Mouse (Mus musculus) liver, embryonic 11.5 days (tissue): Measurements from ENCODE around the gene AC134908.4. TPM values are rescaled to one million over a fixed set of nuclear protein-coding genes. Genes with fewer than 3 reads are reported as not detected.

ENCODE experiments used
- ATAC-seq: fragments of 200-750 bp; cut with Nextera tagmentation; replicated peaks from 2 replicates; pipeline ENCODE4 v1.8.0; 2017; ENCODE audit warnings: moderate number of reproducible peaks, mild to moderate bottlenecking, moderate TSS enrichment, moderate library complexity; ENCODE audit not compliant: low FRiP score
- DNase-seq: peaks from one replicate; pipeline ENCODE4 v3.0.0-alpha.2; 2017; ENCODE audit warnings: low spot score
- H3K27ac ChIP-seq: fragments of 300-500 bp; sonication (generic); 2 replicates; pipeline ENCODE4 v1.5.1; 2014; ENCODE audit warnings: mild to moderate bottlenecking, low read depth, low read length, control low read depth
- H3K27me3 ChIP-seq: fragments of 300-500 bp; sonication (generic); replicated peaks from 2 replicates; pipeline ENCODE4 v1.6.1; 2014; ENCODE audit warnings: low read length, mixed read lengths; ENCODE audit not compliant: control insufficient read depth, insufficient read depth
- H3K36me3 ChIP-seq: fragments of 300-500 bp; sonication (generic); 2 replicates; pipeline ENCODE4 v1.6.1; 2014; ENCODE audit warnings: mild to moderate bottlenecking, low read length, moderate library complexity, mixed read lengths; ENCODE audit not compliant: control insufficient read depth, insufficient read depth
- H3K4me1 ChIP-seq: fragments of 300-500 bp; sonication (generic); replicated peaks from 2 replicates; pipeline ENCODE4 v1.6.1; 2014; ENCODE audit warnings: low read length, mixed read lengths; ENCODE audit not compliant: control insufficient read depth, insufficient read depth
- H3K4me2 ChIP-seq: fragments of 300-500 bp; sonication (generic); 2 replicates; pipeline ENCODE4 v1.6.1; 2014; ENCODE audit warnings: mild to moderate bottlenecking, control low read depth, moderate library complexity
- H3K4me3 ChIP-seq: fragments of 300-500 bp; sonication (generic); 2 replicates; pipeline ENCODE4 v1.5.1; 2014; ENCODE audit warnings: low read depth, low read length, control low read depth
- H3K9ac ChIP-seq: fragments of 300-500 bp; sonication (generic); 2 replicates; pipeline ENCODE4 v1.6.1; 2014; ENCODE audit warnings: low read depth, low read length, control low read depth
- H3K9me3 ChIP-seq: fragments of 300-500 bp; sonication (generic); 2 replicates; pipeline ENCODE4 v1.6.1; 2016; ENCODE audit warnings: low read length, inconsistent platforms, mixed read lengths; ENCODE audit not compliant: control insufficient read depth
- WGBS: fragments of 180-500 bp; shearing (Covaris S2); extraction: QIAGEN DNeasy Blood & Tissue Kit; methylation state at CpG from one replicate; pipeline ENCODE4 v1.1.7; 2014; 5-methylcytosine and 5-hydroxymethylcytosine counted together
- polyA plus RNA-seq: library from polyadenylated mRNA; unstranded; fragments of >200 nt; fragmentation: Nextera tagmentation; extraction: Ambion mirVana; gene quantifications from 2 replicates; pipeline ENCODE4 v1.2.1, GENCODE M21; 2014

Gene AC134908.4
- polyA plus RNA-seq = not detected in 2 replicates

DNA sequence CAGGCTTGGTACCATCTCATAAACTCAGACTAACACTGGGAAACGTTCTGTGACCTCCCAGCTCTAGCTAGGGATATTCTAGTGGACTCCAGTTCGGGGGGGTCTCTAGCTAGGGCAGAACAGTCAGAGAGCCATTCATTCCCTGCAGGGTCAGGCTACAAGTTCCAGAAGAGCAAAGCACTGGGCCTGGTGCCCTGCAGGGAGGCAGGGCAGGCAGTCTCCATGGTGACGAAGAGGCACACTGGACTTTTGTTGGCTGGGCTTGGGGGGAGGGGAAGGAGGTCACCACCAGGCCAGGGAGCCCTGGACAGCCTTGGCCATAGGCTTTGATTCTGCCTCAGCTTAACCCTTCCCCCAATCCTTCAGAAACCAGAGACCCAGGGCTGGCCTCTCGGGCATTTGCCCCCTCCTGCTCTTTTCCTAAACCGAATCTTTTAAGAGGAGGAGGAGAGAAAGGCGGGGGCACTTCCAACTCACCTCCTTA, at the start of gene AC134908.4:
TSS of gene AC134908.4 (minus strand) at position 51 of the 484 bp plus-strand sequence.
- DNase-seq (no peak), ATAC-seq (no peak)
- Histone ChIP-seq H3K36me3 (no peaks in the 10 kb centered on the region), H3K27me3 (no peaks in the 10 kb centered on the region), H3K27ac (no peak within 1 kb of the TSS), H3K4me1 (peaks cover 32% of the 10 kb centered on the region), H3K9me3 (no peaks in the 10 kb centered on the region), H3K9ac (peak within 1 kb of the TSS; percentile 71), H3K4me2 (peak within 1 kb of the TSS; percentile 98), H3K4me3 (peak within 1 kb of the TSS; percentile 73)
- 29% methylated on average over 6 of the region's 6 CpGs for WGBS

DNA sequence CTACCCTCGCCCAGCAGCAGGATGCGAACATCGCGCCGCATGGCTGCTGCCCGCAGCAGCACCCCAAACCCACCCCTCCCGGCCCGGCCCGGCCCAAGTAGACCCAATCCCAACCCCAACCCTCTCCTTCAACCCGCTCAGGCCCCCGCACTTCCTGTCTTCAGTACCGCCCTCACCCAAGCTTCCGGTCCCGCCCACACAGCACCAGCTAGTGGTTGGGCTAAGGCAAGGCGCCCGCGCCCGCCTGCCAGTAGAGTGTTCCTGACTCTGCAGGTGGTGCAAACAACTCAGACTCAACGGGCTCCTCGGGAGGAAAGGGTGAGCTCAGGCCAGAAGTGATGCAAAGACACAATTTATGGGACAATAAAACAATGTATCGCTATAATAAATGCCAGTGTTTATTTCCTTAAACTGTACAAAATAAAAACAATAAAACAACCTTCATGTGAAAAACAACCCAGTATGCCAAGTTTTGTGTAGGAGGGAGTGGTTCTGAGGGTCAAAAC, 49.0 kb upstream of the AC134908.4 start, which contains the start of gene Rhot2:
TSS of gene Rhot2 (minus strand) at position 456 of the 506 bp plus-strand sequence.
- peak within 1 kb of the TSS; percentile 93 for H3K9ac ChIP-seq
- H3K4me1 ChIP-seq = peaks cover 16% of the 10 kb centered on the region
- ATAC-seq (peak; percentile 95), DNase-seq (peak; percentile 93)
- under 1% methylated on average over 21 of the region's 21 CpGs for WGBS
- no peaks in the 10 kb centered on the region for H3K9me3 ChIP-seq
- no peaks in the 10 kb centered on the region for H3K27me3 ChIP-seq
- peak within 1 kb of the TSS; percentile 85 for H3K4me3 ChIP-seq
- peaks cover 28% of the 10 kb centered on the region for H3K36me3 ChIP-seq
- H3K4me2 ChIP-seq = peak within 1 kb of the TSS; percentile 93
- H3K27ac ChIP-seq = peak within 1 kb of the TSS; percentile 84

DNA sequence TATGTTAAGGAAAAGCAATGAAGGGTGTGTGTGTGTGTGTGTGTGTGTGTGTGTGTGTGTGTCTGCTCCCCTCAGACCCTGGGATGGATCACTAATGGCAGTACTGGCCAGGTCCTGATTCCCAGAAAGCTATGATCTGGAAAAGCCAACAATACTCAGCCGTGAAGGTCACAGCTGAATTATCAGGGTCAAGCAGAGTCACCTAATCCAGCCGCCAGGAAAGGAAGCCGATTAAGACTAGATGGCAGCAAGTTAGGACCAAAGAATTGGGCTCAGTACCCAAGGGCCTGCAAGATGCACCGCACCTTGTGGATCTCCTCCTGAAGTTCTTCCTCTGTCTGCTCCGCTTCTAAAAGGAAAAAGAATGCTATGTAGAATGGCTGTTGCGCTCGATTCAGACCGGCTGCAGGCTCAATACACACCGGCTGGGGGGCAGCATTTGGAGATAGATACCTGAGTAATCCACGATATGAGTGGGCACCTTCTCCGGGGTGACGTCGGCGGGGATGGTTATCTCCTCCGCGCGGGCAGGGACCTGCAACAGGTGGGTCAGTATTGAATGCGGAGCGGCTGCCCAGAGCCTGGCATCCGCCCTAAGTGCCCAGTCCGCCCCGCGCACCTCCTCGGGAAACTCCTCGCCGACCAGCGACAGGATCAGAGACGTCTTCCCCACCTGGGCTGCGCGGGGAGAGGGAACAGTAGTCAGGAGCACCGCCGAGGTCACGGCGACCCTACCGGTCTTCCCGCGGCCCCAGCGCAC, 48.4 kb upstream of the AC134908.4 start:
- peak overlapping the region; percentile 84 for H3K27ac ChIP-seq
- H3K27me3 ChIP-seq = no peaks in the 10 kb centered on the region
- H3K4me3 ChIP-seq = peak overlapping the region; percentile 85
- peak overlapping the region; percentile 93 for H3K4me2 ChIP-seq
- H3K36me3 ChIP-seq = peaks cover 32% of the 10 kb centered on the region
- peak overlapping the region; percentile 93 for H3K9ac ChIP-seq
- 2% methylated on average over 38 of the region's 38 CpGs for WGBS
- no peak for DNase-seq
- H3K9me3 ChIP-seq = no peaks in the 10 kb centered on the region
- peaks cover 16% of the 10 kb centered on the region for H3K4me1 ChIP-seq
- peak; percentile 63 for ATAC-seq

DNA sequence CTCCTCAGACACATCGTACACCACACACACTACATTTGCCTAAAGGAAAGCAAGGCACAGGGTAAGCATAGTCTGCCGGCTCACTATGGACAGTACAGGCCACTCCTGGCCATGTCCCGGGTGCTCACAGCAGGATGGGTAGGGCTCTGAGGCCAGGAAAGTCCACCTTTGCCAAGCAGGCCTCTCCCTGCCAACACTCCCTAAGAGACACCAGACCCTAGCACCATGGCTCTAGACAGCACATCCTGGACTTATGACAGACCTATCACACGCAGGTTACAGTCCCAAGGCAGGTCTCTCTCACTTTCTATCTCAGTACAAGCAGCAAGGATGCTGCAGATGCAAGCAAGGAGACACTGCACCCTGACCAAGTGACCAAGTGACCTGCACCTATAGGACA, 47.7 kb upstream of the AC134908.4 start:
- H3K36me3 ChIP-seq = peaks cover 32% of the 10 kb centered on the region
- H3K27ac ChIP-seq = no peak overlapping the region; the same call in none of the 2 replicates
- no peaks in the 10 kb centered on the region for H3K9me3 ChIP-seq

DNA sequence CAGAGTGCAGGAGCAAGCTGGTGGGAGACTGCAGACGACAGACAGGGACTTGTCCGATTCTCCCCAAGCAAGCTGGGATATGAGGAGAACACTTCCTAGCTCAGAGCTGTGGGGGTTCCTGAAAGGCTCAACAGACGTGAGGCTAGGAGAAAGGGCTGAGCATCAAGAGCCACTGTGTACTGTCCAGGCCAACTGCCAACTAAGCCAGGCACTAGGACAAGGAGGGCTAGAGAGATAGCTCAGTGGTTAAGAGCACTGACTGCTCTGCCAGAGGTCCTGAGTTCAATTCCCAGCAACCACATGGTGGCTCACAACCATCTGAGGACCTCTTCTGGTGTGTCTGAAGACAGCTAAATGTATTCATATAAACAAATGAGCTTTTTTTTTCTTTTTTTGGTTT, 47.0 kb upstream of the AC134908.4 start:
- H3K36me3 ChIP-seq = peaks cover 36% of the 10 kb centered on the region
- DNase-seq = no peak

More for the DNA sequence above, 47.7 kb upstream of the AC134908.4 start:
- Histone ChIP-seq H3K27me3 (no peaks in the 10 kb centered on the region), H3K9ac (peak overlapping the region; percentile 93), H3K4me3 (peak overlapping the region; percentile 85), H3K4me1 (peaks cover 16% of the 10 kb centered on the region), H3K4me2 (peak overlapping the region; percentile 93)
- 89% methylated on average over 4 of the region's 4 CpGs for WGBS
- no peak for DNase-seq
- ATAC-seq = no peak

DNA sequence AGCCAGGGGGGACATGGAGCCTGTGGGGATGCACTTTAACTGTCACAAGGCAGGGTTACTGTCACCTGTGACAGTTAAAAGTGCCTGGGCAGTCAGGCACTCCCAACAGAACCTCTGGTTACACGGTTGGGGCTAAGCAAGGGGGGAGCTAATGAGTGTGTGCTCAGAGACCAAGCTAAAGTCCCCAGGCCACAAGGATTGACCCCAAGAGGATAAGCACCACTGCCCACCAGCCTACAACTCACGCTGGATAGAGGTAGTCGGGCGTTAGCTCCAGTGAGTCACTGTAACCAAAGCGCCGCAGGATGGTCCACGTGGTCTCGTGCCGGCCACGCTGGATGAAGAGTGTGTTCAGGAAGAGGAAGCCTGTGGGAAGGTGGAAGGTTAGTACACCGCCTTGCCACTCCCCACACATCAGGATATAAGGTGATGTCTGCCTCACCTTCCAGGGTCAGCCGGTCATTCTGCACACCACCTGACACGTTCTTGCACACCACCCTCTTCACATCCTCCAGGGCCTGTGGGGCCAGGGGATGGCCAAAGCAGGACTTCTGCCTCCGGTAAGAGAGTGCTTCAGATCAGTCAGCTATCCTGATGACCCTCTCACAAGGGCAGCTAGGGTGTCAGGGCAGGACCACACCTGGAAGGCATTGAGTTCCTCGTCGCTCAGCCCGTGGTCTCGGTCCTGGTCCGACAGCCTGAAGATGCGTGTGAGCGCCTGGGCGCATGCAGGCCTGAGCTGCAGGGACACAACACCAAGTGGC, 45.8 kb upstream of the AC134908.4 start, which contains the start of gene Gm20683:
TSS of gene Gm20683 (minus strand) at position 647 of the 764 bp plus-strand sequence.
- ATAC-seq (no peak), DNase-seq (no peak)
- Histone ChIP-seq H3K9me3 (no peaks in the 10 kb centered on the region), H3K4me3 (no peak within 1 kb of the TSS), H3K36me3 (peaks cover 36% of the 10 kb centered on the region), H3K27ac (no peak within 1 kb of the TSS), H3K4me1 (peaks cover 33% of the 10 kb centered on the region), H3K4me2 (no peak within 1 kb of the TSS), H3K27me3 (no peaks in the 10 kb centered on the region), H3K9ac (no peak within 1 kb of the TSS)
- 93% methylated on average over 22 of the region's 22 CpGs for WGBS

More for the DNA sequence above, 47.0 kb upstream of the AC134908.4 start:
- Histone ChIP-seq H3K4me1 (peaks cover 22% of the 10 kb centered on the region), H3K4me3 (no peak overlapping the region), H3K9me3 (no peaks in the 10 kb centered on the region), H3K27me3 (no peaks in the 10 kb centered on the region), H3K27ac (no peak overlapping the region), H3K9ac (no peak overlapping the region), H3K4me2 (no peak overlapping the region)
- ATAC-seq = no peak
- 86% methylated on average over 3 of the region's 3 CpGs for WGBS

DNA sequence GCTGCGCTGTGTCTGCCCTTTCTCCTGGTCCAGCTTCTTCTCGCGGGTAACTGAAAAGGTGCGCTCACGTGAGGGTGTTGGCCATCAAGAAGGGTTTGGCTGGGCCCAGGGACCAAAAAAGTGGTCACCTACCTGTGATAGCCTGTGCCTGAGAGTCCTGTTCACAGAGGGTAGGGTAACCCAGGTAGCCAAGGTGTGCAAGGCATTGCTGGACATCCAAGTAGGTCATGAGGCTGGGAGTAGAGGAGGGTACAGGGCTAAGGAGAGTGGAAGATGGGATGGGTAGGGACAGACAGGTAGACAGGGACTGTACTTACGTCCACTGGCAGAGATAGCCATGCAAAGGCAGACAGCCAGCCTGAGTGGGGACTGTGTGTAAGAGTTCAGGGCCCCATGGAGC, 45.1 kb upstream of the AC134908.4 start:
- no peaks in the 10 kb centered on the region for H3K27me3 ChIP-seq
- no peak overlapping the region for H3K27ac ChIP-seq
- no peak overlapping the region for H3K4me2 ChIP-seq
- H3K4me3 ChIP-seq = no peak overlapping the region
- no peak overlapping the region for H3K9ac ChIP-seq
- no peaks in the 10 kb centered on the region for H3K9me3 ChIP-seq
- no peak for DNase-seq
- H3K4me1 ChIP-seq = peaks cover 38% of the 10 kb centered on the region
- WGBS = 94% methylated on average over 6 of the region's 6 CpGs
- no peak for ATAC-seq
- H3K36me3 ChIP-seq = peaks cover 33% of the 10 kb centered on the region

DNA sequence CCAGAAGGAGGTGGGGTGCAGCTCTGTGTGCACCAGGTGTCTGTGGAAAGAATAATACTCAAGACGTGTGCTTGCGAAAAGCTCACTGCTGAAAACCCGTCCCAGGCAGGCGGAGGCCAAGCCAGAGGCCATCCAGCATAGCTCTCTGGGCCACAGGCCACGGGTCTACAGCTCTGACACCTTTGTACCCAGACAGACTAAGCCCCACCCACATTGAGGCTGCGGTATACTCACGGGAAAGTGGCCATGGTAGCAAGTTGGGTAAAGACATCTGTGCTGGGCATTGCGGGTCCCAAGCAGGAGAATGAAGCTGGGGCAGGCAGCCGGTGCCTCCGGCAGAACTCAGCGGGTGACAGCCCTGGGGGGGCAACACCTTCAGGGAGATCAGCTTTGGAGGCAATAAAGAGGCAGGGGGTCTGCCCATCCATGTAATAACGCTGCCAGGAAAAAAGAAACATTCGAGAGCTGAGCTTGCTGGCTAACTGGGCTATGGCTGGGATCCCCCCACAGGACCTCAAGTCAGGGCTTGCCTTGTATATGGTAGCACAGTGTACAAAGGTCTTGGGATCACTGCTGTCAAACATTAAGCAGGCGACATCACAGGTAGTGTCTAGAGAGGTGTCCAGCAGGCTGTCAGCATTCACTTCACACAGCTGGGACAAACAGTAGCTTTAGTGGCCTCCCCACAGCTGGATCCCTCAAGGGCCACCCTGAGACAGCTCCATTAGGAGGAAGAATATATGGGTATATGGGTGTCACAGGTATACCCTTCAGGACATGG, 44.2 kb upstream of the AC134908.4 start:
- peaks cover 40% of the 10 kb centered on the region for H3K36me3 ChIP-seq
- DNase-seq (no peak), ATAC-seq (no peak)
- no peak overlapping the region for H3K9ac ChIP-seq
- peaks cover 38% of the 10 kb centered on the region for H3K4me1 ChIP-seq
- H3K9me3 ChIP-seq = no peaks in the 10 kb centered on the region
- H3K27me3 ChIP-seq = no peaks in the 10 kb centered on the region
- no peak overlapping the region for H3K4me3 ChIP-seq
- H3K4me2 ChIP-seq = no peak overlapping the region
- WGBS = 84% methylated on average over 14 of the region's 14 CpGs
- H3K27ac ChIP-seq = no peak overlapping the region; the same call in 1 of the 2 replicates
